Mouse (Mus musculus): Measurements from ENCODE around the gene Slc25a47.

GRCm38 (mm10) chr12:108869575-108869974 is 33.7 kb downstream of the Slc25a47 start:
- TF ChIP-seq EP300 (IDR thresholded peaks at IDR 0.05; ENCODE audit: insufficient read depth, low read depth, low read length): no peak
- peak; percentile 53 for TF ChIP-seq CTCF (IDR thresholded peaks at IDR 0.05)

Measured in heart, adult 2 months (tissue).